10 mouse cellular contexts compared by ENCODE assay signal in genomic region chr7:121082949-121083513, GRCm38 (mm10). TPM values are rescaled to one million over a fixed set of nuclear protein-coding genes. Genes with fewer than 3 reads are reported as not detected.
A peak's percentile ranks its signal among the peaks of the same experiment; 100 is the strongest.
DNase-seq lines count a peak whose midpoint lies in the region; ATAC-seq and TF ChIP-seq lines count a peak whose summit lies in the region.
"Had no signal": no experiment of that assay in that cellular context is flagged by ENCODE, and none has a peak within 500 bp of the region (broad histone marks: within the 10 kb centered on the region; RNA-seq: fewer than 3 reads in every experiment).

No protein-coding gene starts in this region.

- H3K4me2 ChIP-seq in midbrain, embryonic 16.5 days (ENCODE audit: low read length) = no peak overlapping the region
- no peak overlapping the region for H3K4me2 ChIP-seq in midbrain, embryonic 11.5 days
- H3K4me2 ChIP-seq in hindbrain, embryonic 12.5 days (replicated peaks) = no peak overlapping the region
- no peak overlapping the region for H3K4me2 ChIP-seq in neural tube, embryonic 14.5 days (ENCODE audit: low read depth, low read length)

- H3K4me1 ChIP-seq in midbrain, embryonic 16.5 days (ENCODE audit: control insufficient read depth, insufficient read depth, low read length) = peaks cover 7% of the 10 kb centered on the region; the same call in 1 of the 2 replicates
- H3K4me1 ChIP-seq in midbrain, embryonic 11.5 days (ENCODE audit: control insufficient read depth, insufficient read depth, low read length) = no peaks in the 10 kb centered on the region
- peaks cover 30% of the 10 kb centered on the region for H3K4me1 ChIP-seq in hindbrain, embryonic 12.5 days
- H3K4me1 ChIP-seq in neural tube, embryonic 14.5 days (ENCODE audit: control insufficient read depth, insufficient read depth, low read length) = 0 out of 2 replicates have a peak, but pooled peaks cover 2% of the 10 kb centered on the region

- H3K9me3 ChIP-seq in midbrain, embryonic 16.5 days (replicated peaks; ENCODE audit: control insufficient read depth, low read length, poor library complexity, severe bottlenecking) = peaks cover 3% of the 10 kb centered on the region; the same call in 1 of the 2 replicates
- no peaks in the 10 kb centered on the region for H3K9me3 ChIP-seq in midbrain, embryonic 11.5 days (ENCODE audit: control insufficient read depth, low read length)
- H3K9me3 ChIP-seq in hindbrain, embryonic 12.5 days (replicated peaks) = no peaks in the 10 kb centered on the region
- H3K9me3 ChIP-seq in neural tube, embryonic 14.5 days (ENCODE audit: control insufficient read depth, low read length) = no peaks in the 10 kb centered on the region

- ATAC-seq in midbrain, embryonic 16.5 days = 0 out of 2 replicates have a peak, but pooled peaks have one; percentile 49
- no peak for ATAC-seq in midbrain, embryonic 11.5 days (ENCODE audit: low FRiP score)
- no peak for ATAC-seq in hindbrain, embryonic 12.5 days (ENCODE audit: low FRiP score)
- peak; percentile 74 for ATAC-seq in neural tube, embryonic 14.5 days (ENCODE audit: low read depth)

- H3K27ac ChIP-seq in gastrocnemius, adult 2 months = no peak overlapping the region
- no peak overlapping the region for H3K27ac ChIP-seq in midbrain, embryonic 16.5 days (ENCODE audit: low read length)
- no peak overlapping the region for H3K27ac ChIP-seq in midbrain, embryonic 11.5 days (ENCODE audit: low read depth, low read length)
- H3K27ac ChIP-seq in hindbrain, embryonic 12.5 days = 0 out of 2 replicates have a peak overlapping the region, but pooled peaks have one; percentile 12
- H3K27ac ChIP-seq in neural tube, embryonic 14.5 days (ENCODE audit: low read depth, low read length) = no peak overlapping the region

- WGBS in midbrain, embryonic 16.5 days = 70% methylated on average over 9 of the region's 9 CpGs
- WGBS in midbrain, embryonic 11.5 days = 85% methylated on average over 9 of the region's 9 CpGs
- 72% methylated on average over 9 of the region's 9 CpGs for WGBS in hindbrain, embryonic 12.5 days
- WGBS in neural tube, embryonic 14.5 days = 63% methylated on average over 9 of the region's 9 CpGs

- H3K9ac ChIP-seq in midbrain, embryonic 16.5 days (ENCODE audit: low read depth, low read length) = no peak overlapping the region
- no peak overlapping the region for H3K9ac ChIP-seq in midbrain, embryonic 11.5 days (ENCODE audit: low read length)
- no peak overlapping the region for H3K9ac ChIP-seq in hindbrain, embryonic 12.5 days
- H3K9ac ChIP-seq in neural tube, embryonic 14.5 days (replicated peaks; ENCODE audit: low read depth, low read length) = no peak overlapping the region

- no peaks in the 10 kb centered on the region for H3K27me3 ChIP-seq in midbrain, embryonic 16.5 days (ENCODE audit: control insufficient read depth, insufficient read depth, low read depth, low read length)
- H3K27me3 ChIP-seq in midbrain, embryonic 11.5 days (ENCODE audit: control insufficient read depth, insufficient read depth, low read length) = no peaks in the 10 kb centered on the region
- no peaks in the 10 kb centered on the region for H3K27me3 ChIP-seq in hindbrain, embryonic 12.5 days
- no peaks in the 10 kb centered on the region for H3K27me3 ChIP-seq in neural tube, embryonic 14.5 days (ENCODE audit: control insufficient read depth, insufficient read depth, low read length)

- no peak for TF ChIP-seq CTCF in gastrocnemius, adult 2 months (IDR thresholded peaks at IDR 0.05)

- no peaks in the 10 kb centered on the region for H3K36me3 ChIP-seq in midbrain, embryonic 16.5 days (ENCODE audit: control insufficient read depth, insufficient read depth, low read length)
- peaks cover 2% of the 10 kb centered on the region; the same call in 1 of the 2 replicates for H3K36me3 ChIP-seq in midbrain, embryonic 11.5 days (ENCODE audit: control insufficient read depth, insufficient read depth, low read length)
- H3K36me3 ChIP-seq in hindbrain, embryonic 12.5 days = peaks cover 9% of the 10 kb centered on the region; the same call in 1 of the 2 replicates
- no peaks in the 10 kb centered on the region for H3K36me3 ChIP-seq in neural tube, embryonic 14.5 days (ENCODE audit: control insufficient read depth, insufficient read depth, low read length)

- intact Hi-C loops in gastrocnemius, adult 2 months (cut with DNase I) = no loop called here

- DNase-seq in gastrocnemius, adult 2 months = peak; percentile 29
- DNase-seq in gastrocnemius, adult 8-10 months (ENCODE audit: low spot score in 2 of 2) = no peak
- DNase-seq in midbrain, embryonic 11.5 days (ENCODE audit: low spot score, missing footprints) = no peak
- no peak for DNase-seq in kidney, postnatal 10 days
- DNase-seq: cerebellum, adult 9-10 months; heart, adult 18-20 months; kidney, postnatal 36 days had no signal

- H3K4me3 ChIP-seq in gastrocnemius, adult 2 months = no peak overlapping the region
- H3K4me3 ChIP-seq in midbrain, embryonic 16.5 days (ENCODE audit: low read depth, low read length) = no peak overlapping the region
- no peak overlapping the region for H3K4me3 ChIP-seq in midbrain, embryonic 11.5 days (ENCODE audit: low read depth, low read length)
- H3K4me3 ChIP-seq in hindbrain, embryonic 12.5 days = no peak overlapping the region
- no peak overlapping the region for H3K4me3 ChIP-seq in neural tube, embryonic 14.5 days (ENCODE audit: low read depth, low read length)

RNA-seq across cellular contexts. Expression of gene Otoa, which starts 1.6 kb away (rescaled TPM):
- under 1 TPM; 0.31 to 0.61 TPM for total RNA-seq in gastrocnemius, adult 2 months (2021)
- under 1 TPM in 2 of 4 experiments, not detected in 2; 0.05 to 0.21 TPM for total RNA-seq in gastrocnemius, adult 8-10 months (2022)
- polyA plus RNA-seq in midbrain, embryonic 16.5 days (2015; fragmentation: Nextera tagmentation; extraction: Ambion mirVana) = 0.09 and 0.19 TPM in 2 replicates
- 0.06 and 0.14 TPM in 2 replicates for polyA plus RNA-seq in midbrain, embryonic 11.5 days (2014; fragmentation: Nextera tagmentation; extraction: Ambion mirVana)
- 0.56 and 2.3 TPM in 2 replicates for polyA plus RNA-seq in hindbrain, embryonic 12.5 days (2016; fragmentation: Nextera tagmentation; extraction: Ambion mirVana)
- 0.09 and 0.13 TPM in 2 replicates for polyA plus RNA-seq in neural tube, embryonic 14.5 days (2014; fragmentation: Nextera tagmentation; extraction: Ambion mirVana)

RNA-seq across cellular contexts. Expression of gene Igsf6, which starts 8.7 kb away (rescaled TPM):
- total RNA-seq in gastrocnemius, adult 2 months (2021) = under 1 TPM; 0.31 to 0.38 TPM
- under 1 TPM in 3 of 4 experiments, not detected in 1; 0.13 to 0.36 (median 0.20) TPM for total RNA-seq in gastrocnemius, adult 8-10 months (2022)
- polyA plus RNA-seq in midbrain, embryonic 16.5 days (2015; fragmentation: Nextera tagmentation; extraction: Ambion mirVana) = 0.62 and 0.67 TPM in 2 replicates
- polyA plus RNA-seq in midbrain, embryonic 11.5 days (2014; fragmentation: Nextera tagmentation; extraction: Ambion mirVana) = 0.94 and 0.96 TPM in 2 replicates
- 0.88 and 1.3 TPM in 2 replicates for polyA plus RNA-seq in hindbrain, embryonic 12.5 days (2016; fragmentation: Nextera tagmentation; extraction: Ambion mirVana)
- polyA plus RNA-seq in neural tube, embryonic 14.5 days (2014; fragmentation: Nextera tagmentation; extraction: Ambion mirVana) = 0.87 and 1.6 TPM in 2 replicates

RNA-seq across cellular contexts. Expression of gene Mettl9, which starts 48.8 kb away (rescaled TPM):
- total RNA-seq in gastrocnemius, adult 2 months (2021) = 10 to 100 TPM; 20.3 to 23.5 TPM
- total RNA-seq in gastrocnemius, adult 8-10 months (2022) = 10 to 100 TPM; 20.4 to 26.1 (median 23.6) TPM
- 169 and 184 TPM in 2 replicates for polyA plus RNA-seq in midbrain, embryonic 16.5 days (2015; fragmentation: Nextera tagmentation; extraction: Ambion mirVana)
- 284 and 290 TPM in 2 replicates for polyA plus RNA-seq in midbrain, embryonic 11.5 days (2014; fragmentation: Nextera tagmentation; extraction: Ambion mirVana)
- 232 and 238 TPM in 2 replicates for polyA plus RNA-seq in hindbrain, embryonic 12.5 days (2016; fragmentation: Nextera tagmentation; extraction: Ambion mirVana)
- 200 and 204 TPM in 2 replicates for polyA plus RNA-seq in neural tube, embryonic 14.5 days (2014; fragmentation: Nextera tagmentation; extraction: Ambion mirVana)

Comparison
In these comparisons a context has a peak if more than half of its experiments do, and no peak if none do; other contexts are left out.
1. ATAC-seq: peak in midbrain, embryonic 16.5 days (single experiment) and neural tube, embryonic 14.5 days (single experiment); none in midbrain, embryonic 11.5 days (single experiment) and hindbrain, embryonic 12.5 days (single experiment).